Mouse (Mus musculus) heart, embryonic 16.5 days (tissue): ENCODE measurements around the gene Hoxb7. TPM values are rescaled to one million over a fixed set of nuclear protein-coding genes. Genes with fewer than 3 reads are reported as not detected.

ENCODE experiments used
- ATAC-seq: fragments of 200-750 bp; cut with Nextera tagmentation; replicated peaks from 2 replicates; pipeline ENCODE4 v1.8.0; 2017; ENCODE audit warnings: moderate number of reproducible peaks; ENCODE audit not compliant: insufficient read depth, low FRiP score; ENCODE audit errors: extremely low read depth
- H3K27ac ChIP-seq: fragments of 300-500 bp; sonication (generic); 2 replicates; pipeline ENCODE4 v1.5.1; 2014; ENCODE audit warnings: mild to moderate bottlenecking, low read length, control low read depth, moderate library complexity
- H3K27me3 ChIP-seq: fragments of 300-500 bp; sonication (generic); 2 replicates; pipeline ENCODE4 v1.6.1; 2014; ENCODE audit warnings: low read length, mixed read lengths; ENCODE audit not compliant: control insufficient read depth, insufficient read depth
- H3K36me3 ChIP-seq: fragments of 300-500 bp; sonication (generic); 2 replicates; pipeline ENCODE4 v1.6.1; 2014; ENCODE audit not compliant: control insufficient read depth, insufficient read depth
- H3K4me1 ChIP-seq: fragments of 300-500 bp; sonication (generic); 2 replicates; pipeline ENCODE4 v1.6.1; 2014; ENCODE audit warnings: low read length, mixed read lengths; ENCODE audit not compliant: control insufficient read depth, insufficient read depth
- H3K4me2 ChIP-seq: fragments of 300-500 bp; sonication (generic); 2 replicates; pipeline ENCODE4 v1.6.1; 2014; ENCODE audit warnings: low read depth, mild to moderate bottlenecking, control low read depth, low read length
- H3K4me3 ChIP-seq: fragments of 300-500 bp; sonication (generic); 2 replicates; pipeline ENCODE4 v1.5.1; 2014; ENCODE audit warnings: mild to moderate bottlenecking, control low read depth, low read length
- H3K9ac ChIP-seq: fragments of 300-500 bp; sonication (generic); 2 replicates; pipeline ENCODE4 v1.6.1; 2014; ENCODE audit warnings: low read length, control low read depth
- H3K9me3 ChIP-seq: fragments of 300-500 bp; sonication (generic); replicated peaks from 2 replicates; pipeline ENCODE4 v1.6.1; 2016; ENCODE audit warnings: low read length; ENCODE audit not compliant: control insufficient read depth
- WGBS: fragments of 180-500 bp; shearing (Covaris S2); extraction: QIAGEN DNeasy Blood & Tissue Kit; methylation state at CpG from one replicate; pipeline ENCODE4 v1.1.7; 2014; 5-methylcytosine and 5-hydroxymethylcytosine counted together
- microRNA counts: library from miRNA; unstranded; fragments of <30 nt; microRNA quantifications from one replicate; lab custom pipeline; 2016
- microRNA-seq: library from miRNA; unstranded; fragments of <30 nt; microRNA quantifications from one replicate; pipeline ENCODE4, GENCODE M21; 2017
- polyA plus RNA-seq: library from polyadenylated mRNA; unstranded; fragments of >200 nt; fragmentation: Nextera tagmentation; extraction: Ambion mirVana; gene quantifications from 2 replicates; pipeline ENCODE4 v1.2.1, GENCODE M21; 2015

Hoxb7 gene
- polyA plus RNA-seq, 1 experiment from 2014 or later: 0.43 TPM

- ATAC-seq: no peak
- Histone ChIP-seq H3K4me1 (no peaks in the 10 kb centered on the region), H3K9ac (no peak overlapping the region), H3K4me2 (no peak overlapping the region), H3K27ac (no peak overlapping the region), H3K4me3 (no peak overlapping the region), H3K9me3 (no peaks in the 10 kb centered on the region), H3K36me3 (no peaks in the 10 kb centered on the region), H3K27me3 (peaks cover 98% of the 10 kb centered on the region)
- 56% methylated on average over 3 of the region's 3 CpGs for WGBS
Observed at GRCm38 (mm10) chr11:96334998-96335397, 48.6 kb downstream of the Hoxb7 start.

- no peak overlapping the region for H3K9ac ChIP-seq
- no peak for ATAC-seq
- 22% methylated on average over 2 of the region's 2 CpGs for WGBS
- no peak overlapping the region for H3K4me2 ChIP-seq
- peaks cover 91% of the 10 kb centered on the region for H3K27me3 ChIP-seq
- H3K4me1 ChIP-seq: no peaks in the 10 kb centered on the region
- H3K27ac ChIP-seq: no peak overlapping the region
- H3K4me3 ChIP-seq: no peak overlapping the region
- H3K9me3 ChIP-seq: no peaks in the 10 kb centered on the region
- no peaks in the 10 kb centered on the region for H3K36me3 ChIP-seq
Observed at GRCm38 (mm10) chr11:96336597-96336996, 50.2 kb downstream of the Hoxb7 start.

GRCm38 (mm10) chr11:96337026-96337425 is 50.6 kb downstream of the Hoxb7 start:
- H3K27me3 ChIP-seq: peaks cover 88% of the 10 kb centered on the region
- H3K36me3 ChIP-seq: no peaks in the 10 kb centered on the region
- H3K27ac ChIP-seq: no peak overlapping the region
- H3K4me1 ChIP-seq: no peaks in the 10 kb centered on the region
- H3K9me3 ChIP-seq: no peaks in the 10 kb centered on the region
- no peak for ATAC-seq
- no peak overlapping the region for H3K4me2 ChIP-seq
- no peak overlapping the region for H3K9ac ChIP-seq
- 14% methylated on average over 6 of the region's 6 CpGs for WGBS
- H3K4me3 ChIP-seq: no peak overlapping the region

- H3K9ac ChIP-seq: no peak overlapping the region
- H3K9me3 ChIP-seq: no peaks in the 10 kb centered on the region
- 38% methylated on average over 7 of the region's 7 CpGs for WGBS
- no peak overlapping the region for H3K27ac ChIP-seq
- H3K4me3 ChIP-seq: no peak overlapping the region
- H3K4me1 ChIP-seq: no peaks in the 10 kb centered on the region
- peaks cover 86% of the 10 kb centered on the region for H3K27me3 ChIP-seq
- no peak overlapping the region for H3K4me2 ChIP-seq
- no peak for ATAC-seq
- no peaks in the 10 kb centered on the region for H3K36me3 ChIP-seq
Observed at GRCm38 (mm10) chr11:96338957-96339855, 52.8 kb downstream of the Hoxb7 start.

MicroRNAs encoded within 50 kb of the gene (microRNA counts, 519-probe panel; counts per million panel counts)
- 2,586 counts per million, percentile 64 among the panel's probes with 10 or more counts for microRNA mmu-miR-10a (lab: Ali Mortazavi, UCI)
- microRNA mmu-miR-196a (lab: Ali Mortazavi, UCI): 1,113 counts per million, percentile 5 among the panel's probes with 10 or more counts

Small RNA genes within 50 kb of the gene (microRNA-seq; reads per million reads assigned to microRNA genes)
- gene Mir10a (4,802 reads per million, percentile 92 among the genes with 10 or more reads in this experiment), gene Mir196a-1 (not detected)

Other genes starting within 250 kb of the Hoxb7 start
- gene Ube2z, start 221.2 kb upstream of the Hoxb7 start, polyA plus RNA-seq: 29.1 and 31.4 TPM in 2 replicates
- 2,218 and 2,299 TPM in 2 replicates for gene Atp5g1, start 211.0 kb upstream of the Hoxb7 start, polyA plus RNA-seq
- gene Calcoco2, start 174.7 kb upstream of the Hoxb7 start, polyA plus RNA-seq: 0.11 TPM in 1 of 2 replicates, not detected in the other
- gene Ttll6, start 152.8 kb upstream of the Hoxb7 start, polyA plus RNA-seq: 0.13 and 0.24 TPM in 2 replicates
- 0.08 TPM in 1 of 2 replicates, not detected in the other for gene Hoxb13, start 92.3 kb upstream of the Hoxb7 start, polyA plus RNA-seq
- 0.10 TPM in 1 of 2 replicates, not detected in the other for gene Hoxb9, start 15.2 kb upstream of the Hoxb7 start, polyA plus RNA-seq
- not detected in 2 replicates for gene Hoxb8, start 4.7 kb upstream of the Hoxb7 start, polyA plus RNA-seq
- gene Hoxb6, start 5.9 kb downstream of the Hoxb7 start, polyA plus RNA-seq: 0.51 TPM in 1 of 2 replicates, not detected in the other
- 0.76 and 2.8 TPM in 2 replicates for gene Hoxb5, start 16.7 kb downstream of the Hoxb7 start, polyA plus RNA-seq
- gene Hoxb4, start 31.6 kb downstream of the Hoxb7 start, polyA plus RNA-seq: 0.28 and 0.32 TPM in 2 replicates
- gene Hoxb3, start 36.7 kb downstream of the Hoxb7 start, polyA plus RNA-seq: 0.24 and 0.79 TPM in 2 replicates
- 2.5 and 3.1 TPM in 2 replicates for gene Hoxb2, start 63.9 kb downstream of the Hoxb7 start, polyA plus RNA-seq
- 0.07 TPM in 1 of 2 replicates, not detected in the other for gene Hoxb1, start 79.1 kb downstream of the Hoxb7 start, polyA plus RNA-seq
- 9.3 and 27.8 TPM in 2 replicates for gene Skap1, start 178.0 kb downstream of the Hoxb7 start, polyA plus RNA-seq